Mouse (Mus musculus) limb, embryonic 15.5 days (tissue): ENCODE measurements around the gene Pwp2. TPM values are rescaled to one million over a fixed set of nuclear protein-coding genes. Genes with fewer than 3 reads are reported as not detected.

Experiments
- ATAC-seq: fragments of 200-750 bp; cut with Nextera tagmentation; 2 replicates; pipeline ENCODE4 v1.8.0; 2017; ENCODE audit warnings: low read depth, moderate TSS enrichment; ENCODE audit not compliant: insufficient number of reproducible peaks, low FRiP score, low TSS enrichment
- H3K27ac ChIP-seq: fragments of 300-500 bp; sonication (generic); 2 replicates; pipeline ENCODE4 v1.5.1; 2015; ENCODE audit warnings: moderate library complexity, mild to moderate bottlenecking, inconsistent platforms
- H3K27me3 ChIP-seq: fragments of 300-500 bp; sonication (generic); 2 replicates; pipeline ENCODE4 v1.6.1; 2015; ENCODE audit warnings: inconsistent platforms
- H3K36me3 ChIP-seq: fragments of 300-500 bp; sonication (generic); 2 replicates; pipeline ENCODE4 v1.6.1; 2015; ENCODE audit warnings: inconsistent platforms
- H3K4me1 ChIP-seq: fragments of 300-500 bp; sonication (generic); 2 replicates; pipeline ENCODE4 v1.6.1; 2015; ENCODE audit warnings: inconsistent platforms
- H3K4me2 ChIP-seq: fragments of 300-500 bp; sonication (generic); 2 replicates; pipeline ENCODE4 v1.6.1; 2015; ENCODE audit warnings: mild to moderate bottlenecking, inconsistent platforms
- H3K4me3 ChIP-seq: fragments of 300-500 bp; sonication (generic); 2 replicates; pipeline ENCODE4 v1.5.1; 2015; ENCODE audit warnings: mild to moderate bottlenecking, inconsistent platforms
- H3K9ac ChIP-seq: fragments of 300-500 bp; sonication (generic); 2 replicates; pipeline ENCODE4 v1.6.1; 2015; ENCODE audit warnings: inconsistent platforms
- H3K9me3 ChIP-seq: fragments of 300-500 bp; sonication (generic); 2 replicates; pipeline ENCODE4 v1.6.1; 2016; ENCODE audit warnings: inconsistent platforms
- WGBS: fragments of 180-500 bp; shearing (Covaris S2); methylation state at CpG from one replicate; pipeline ENCODE4 v1.1.7; 2015; 5-methylcytosine and 5-hydroxymethylcytosine counted together
- polyA plus RNA-seq: library from polyadenylated mRNA; unstranded; fragments of >200 nt; fragmentation: Nextera tagmentation; extraction: Ambion mirVana; gene quantifications from 2 replicates; pipeline ENCODE4 v1.2.1, GENCODE M21; 2015

Pwp2 gene
- polyA plus RNA-seq, 1 experiment from 2014 or later = 18.5 TPM

GRCm38 (mm10) chr10:78169281-78170042, 15.5 kb downstream of the Pwp2 start, which contains the start of gene D10Jhu81e:
D10Jhu81e (minus strand) TSS chr10:78169782.
- 1% methylated on average over 50 of the region's 50 CpGs for WGBS
- peaks cover 71% of the 10 kb centered on the region for H3K36me3 ChIP-seq
- ATAC-seq = peak; percentile 90
- H3K9ac ChIP-seq = peak within 1 kb of the TSS; percentile 91
- peak within 1 kb of the TSS; percentile 85 for H3K4me2 ChIP-seq
- H3K4me3 ChIP-seq = peak within 1 kb of the TSS; percentile 92
- no peaks in the 10 kb centered on the region for H3K27me3 ChIP-seq
- peak within 1 kb of the TSS; percentile 81 for H3K27ac ChIP-seq
- H3K9me3 ChIP-seq = no peaks in the 10 kb centered on the region
- peaks cover 16% of the 10 kb centered on the region for H3K4me1 ChIP-seq

GRCm38 (mm10) chr10:78168792-78169191, 16.2 kb downstream of the Pwp2 start:
- H3K4me1 ChIP-seq = peaks cover 16% of the 10 kb centered on the region
- H3K9me3 ChIP-seq = no peaks in the 10 kb centered on the region
- WGBS = 81% methylated on average over 11 of the region's 11 CpGs
- H3K36me3 ChIP-seq = peaks cover 69% of the 10 kb centered on the region
- H3K27me3 ChIP-seq = no peaks in the 10 kb centered on the region
- H3K4me2 ChIP-seq = peak overlapping the region; percentile 85
- peak overlapping the region; percentile 91 for H3K9ac ChIP-seq
- no peak for ATAC-seq
- peak overlapping the region; percentile 92 for H3K4me3 ChIP-seq
- H3K27ac ChIP-seq = no peak overlapping the region

GRCm38 (mm10) chr10:78167775-78168174, 17.2 kb downstream of the Pwp2 start:
- H3K36me3 ChIP-seq = peaks cover 69% of the 10 kb centered on the region
- H3K27me3 ChIP-seq = no peaks in the 10 kb centered on the region
- H3K27ac ChIP-seq = no peak overlapping the region
- peaks cover 16% of the 10 kb centered on the region for H3K4me1 ChIP-seq
- H3K4me3 ChIP-seq = no peak overlapping the region
- H3K9ac ChIP-seq = no peak overlapping the region
- ATAC-seq = no peak
- no peaks in the 10 kb centered on the region for H3K9me3 ChIP-seq
- no peak overlapping the region for H3K4me2 ChIP-seq

- peaks cover 16% of the 10 kb centered on the region for H3K4me1 ChIP-seq
- H3K9me3 ChIP-seq = no peaks in the 10 kb centered on the region
- no peak overlapping the region for H3K4me3 ChIP-seq
- no peak for ATAC-seq
- H3K36me3 ChIP-seq = peaks cover 69% of the 10 kb centered on the region
- H3K27ac ChIP-seq = no peak overlapping the region
- no peaks in the 10 kb centered on the region for H3K27me3 ChIP-seq
- WGBS = 89% methylated on average over 7 of the region's 7 CpGs
- no peak overlapping the region for H3K4me2 ChIP-seq
- H3K9ac ChIP-seq = no peak overlapping the region
These were observed 17.6 kb downstream of the Pwp2 start for GRCm38 (mm10) chr10:78167333-78167732.

- WGBS = 90% methylated on average over 21 of the region's 21 CpGs
- H3K27me3 ChIP-seq = no peaks in the 10 kb centered on the region
- peaks cover 70% of the 10 kb centered on the region for H3K36me3 ChIP-seq
- no peak overlapping the region for H3K4me2 ChIP-seq
- no peak overlapping the region for H3K9ac ChIP-seq
- H3K4me1 ChIP-seq = peaks cover 16% of the 10 kb centered on the region
- H3K9me3 ChIP-seq = no peaks in the 10 kb centered on the region
- no peak overlapping the region for H3K4me3 ChIP-seq
- ATAC-seq = no peak
- no peak overlapping the region for H3K27ac ChIP-seq
These were observed 19.5 kb downstream of the Pwp2 start for GRCm38 (mm10) chr10:78165256-78166005.

- Histone ChIP-seq H3K4me2 (no peak overlapping the region), H3K4me3 (no peak overlapping the region), H3K27me3 (no peaks in the 10 kb centered on the region), H3K4me1 (peaks cover 15% of the 10 kb centered on the region), H3K27ac (no peak overlapping the region), H3K36me3 (peaks cover 70% of the 10 kb centered on the region), H3K9ac (no peak overlapping the region), H3K9me3 (no peaks in the 10 kb centered on the region)
- no peak for ATAC-seq
- WGBS = 93% methylated on average over 12 of the region's 12 CpGs
These were observed 20.2 kb downstream of the Pwp2 start for GRCm38 (mm10) chr10:78164786-78165185.

GRCm38 (mm10) chr10:78163923-78164322, 21.0 kb downstream of the Pwp2 start:
- ATAC-seq = no peak
- Histone ChIP-seq H3K4me2 (no peak overlapping the region), H3K9ac (no peak overlapping the region), H3K4me3 (no peak overlapping the region), H3K27me3 (no peaks in the 10 kb centered on the region), H3K4me1 (peaks cover 19% of the 10 kb centered on the region), H3K36me3 (peaks cover 70% of the 10 kb centered on the region), H3K27ac (no peak overlapping the region), H3K9me3 (no peaks in the 10 kb centered on the region)
- WGBS = 19% methylated on average over 4 of the region's 4 CpGs

- Histone ChIP-seq H3K9me3 (no peaks in the 10 kb centered on the region), H3K4me1 (peaks cover 12% of the 10 kb centered on the region), H3K27me3 (no peaks in the 10 kb centered on the region), H3K9ac (no peak overlapping the region), H3K36me3 (peaks cover 70% of the 10 kb centered on the region), H3K4me3 (no peak overlapping the region), H3K4me2 (no peak overlapping the region), H3K27ac (no peak overlapping the region)
- 91% methylated on average over 9 of the region's 9 CpGs for WGBS
- no peak for ATAC-seq
These were observed 21.7 kb downstream of the Pwp2 start for GRCm38 (mm10) chr10:78163241-78163640.

GRCm38 (mm10) chr10:78162646-78163045, 22.3 kb downstream of the Pwp2 start:
- Histone ChIP-seq H3K4me3 (no peak overlapping the region), H3K4me2 (no peak overlapping the region), H3K9me3 (no peaks in the 10 kb centered on the region), H3K27ac (no peak overlapping the region), H3K27me3 (no peaks in the 10 kb centered on the region), H3K4me1 (peaks cover 11% of the 10 kb centered on the region), H3K9ac (no peak overlapping the region), H3K36me3 (peaks cover 69% of the 10 kb centered on the region)
- 89% methylated on average over 12 of the region's 12 CpGs for WGBS
- no peak for ATAC-seq

- Histone ChIP-seq H3K9me3 (no peaks in the 10 kb centered on the region), H3K36me3 (peaks cover 54% of the 10 kb centered on the region), H3K4me3 (no peak overlapping the region), H3K9ac (no peak overlapping the region), H3K4me2 (no peak overlapping the region), H3K4me1 (peaks cover 11% of the 10 kb centered on the region), H3K27me3 (no peaks in the 10 kb centered on the region), H3K27ac (no peak overlapping the region)
- no peak for ATAC-seq
- WGBS = 79% methylated on average over 8 of the region's 8 CpGs
These were observed 23.9 kb downstream of the Pwp2 start for GRCm38 (mm10) chr10:78161096-78161495.

GRCm38 (mm10) chr10:78160369-78161095, 24.4 kb downstream of the Pwp2 start:
- 0 out of 2 replicates have a peak, but pooled peaks have one; percentile 13 for ATAC-seq
- Histone ChIP-seq H3K27me3 (no peaks in the 10 kb centered on the region), H3K27ac (no peak overlapping the region), H3K9me3 (no peaks in the 10 kb centered on the region), H3K4me2 (no peak overlapping the region), H3K4me3 (no peak overlapping the region), H3K4me1 (peaks cover 11% of the 10 kb centered on the region), H3K36me3 (peaks cover 48% of the 10 kb centered on the region), H3K9ac (no peak overlapping the region)
- WGBS = 86% methylated on average over 16 of the region's 16 CpGs
